Mouse (Mus musculus) embryonic facial prominence, embryonic 10.5 days (tissue): ENCODE measurements around the gene Ip6k2. TPM values are rescaled to one million over a fixed set of nuclear protein-coding genes. Genes with fewer than 3 reads are reported as not detected.
A peak's percentile ranks its signal among the peaks of the same experiment; 100 is the strongest.

Experiments used
- DNase-seq: peaks from one replicate; pipeline ENCODE4 v3.0.0-alpha.2; 2017; ENCODE audit warnings: low spot score
- H3K27ac ChIP-seq: fragments of 300-500 bp; sonication (generic); replicated peaks from 2 replicates; pipeline ENCODE4 v1.5.1; 2016; ENCODE audit warnings: mild to moderate bottlenecking
- H3K27me3 ChIP-seq: fragments of 300-500 bp; sonication (generic); replicated peaks from 2 replicates; pipeline ENCODE4 v1.6.1; 2016; ENCODE audit warnings: low read depth, mild to moderate bottlenecking; ENCODE audit not compliant: poor library complexity, severe bottlenecking
- H3K36me3 ChIP-seq: fragments of 300-500 bp; sonication (generic); replicated peaks from 2 replicates; pipeline ENCODE4 v1.6.1; 2016; ENCODE audit warnings: mild to moderate bottlenecking, moderate library complexity
- H3K4me1 ChIP-seq: fragments of 300-500 bp; sonication (generic); 2 replicates; pipeline ENCODE4 v1.6.1; 2016
- H3K4me3 ChIP-seq: fragments of 300-500 bp; sonication (generic); 2 replicates; pipeline ENCODE4 v1.5.1; 2016; ENCODE audit warnings: mild to moderate bottlenecking, moderate library complexity
- H3K9me3 ChIP-seq: fragments of 300-500 bp; sonication (generic); 2 replicates; pipeline ENCODE4 v1.6.1; 2016; ENCODE audit warnings: mild to moderate bottlenecking
- WGBS: fragments of 180-500 bp; shearing (Covaris S2); methylation state at CpG from one replicate; pipeline ENCODE4 v1.1.7; 2016; 5-methylcytosine and 5-hydroxymethylcytosine counted together
- polyA plus RNA-seq: library from polyadenylated mRNA; unstranded; fragments of >200 nt; fragmentation: Nextera tagmentation; extraction: Ambion mirVana; gene quantifications from 2 replicates; pipeline ENCODE4 v1.2.1, GENCODE M21; 2016

Gene Ip6k2
- polyA plus RNA-seq = 94.0 and 103 TPM in 2 replicates

- Histone ChIP-seq H3K9me3 (no peaks in the 10 kb centered on the region), H3K36me3 (peaks cover 29% of the 10 kb centered on the region), H3K4me3 (peak within 1 kb of the TSS; percentile 72), H3K4me1 (peaks cover 61% of the 10 kb centered on the region), H3K27ac (peak within 1 kb of the TSS; percentile 99), H3K27me3 (no peaks in the 10 kb centered on the region)
- peak; percentile 99 for DNase-seq
- under 1% methylated on average over 56 of the region's 56 CpGs for WGBS
These were observed at the start of gene Ip6k2 for GRCm38 (mm10) chr9:108783548-108784463. Gene Ip6k2 (plus strand): TSS chr9:108783796.

- no peak for DNase-seq
- Histone ChIP-seq H3K27me3 (no peaks in the 10 kb centered on the region), H3K36me3 (peaks cover 21% of the 10 kb centered on the region; the same call in 1 of the 2 replicates), H3K4me1 (no peaks in the 10 kb centered on the region), H3K9me3 (no peaks in the 10 kb centered on the region), H3K4me3 (no peak overlapping the region), H3K27ac (no peak overlapping the region)
These were observed 49.0 kb upstream of the Ip6k2 start for GRCm38 (mm10) chr9:108734626-108735025.

- H3K36me3 ChIP-seq = peaks cover 42% of the 10 kb centered on the region
- no peak overlapping the region for H3K27ac ChIP-seq
- H3K27me3 ChIP-seq = no peaks in the 10 kb centered on the region
- 56% methylated on average over 3 of the region's 3 CpGs for WGBS
- H3K4me3 ChIP-seq = no peak overlapping the region
- H3K9me3 ChIP-seq = no peaks in the 10 kb centered on the region
- H3K4me1 ChIP-seq = no peaks in the 10 kb centered on the region
- no peak for DNase-seq
These were observed 44.4 kb upstream of the Ip6k2 start for GRCm38 (mm10) chr9:108739239-108739638.

- H3K9me3 ChIP-seq = no peaks in the 10 kb centered on the region
- DNase-seq = no peak
- H3K36me3 ChIP-seq = peaks cover 40% of the 10 kb centered on the region
- H3K4me1 ChIP-seq = no peaks in the 10 kb centered on the region
- WGBS = 82% methylated on average over 1 of the region's 1 CpGs
- no peak overlapping the region for H3K4me3 ChIP-seq
- H3K27ac ChIP-seq = no peak overlapping the region
- H3K27me3 ChIP-seq = no peaks in the 10 kb centered on the region
These were observed 43.5 kb upstream of the Ip6k2 start for GRCm38 (mm10) chr9:108740062-108740461.

- no peak for DNase-seq
- peaks cover 53% of the 10 kb centered on the region for H3K36me3 ChIP-seq
These were observed 41.5 kb upstream of the Ip6k2 start for GRCm38 (mm10) chr9:108742048-108742447.

GRCm38 (mm10) chr9:108746876-108747499 lies 36.6 kb upstream of the Ip6k2 start:
- H3K27ac ChIP-seq = no peak overlapping the region
- WGBS = 91% methylated on average over 14 of the region's 14 CpGs
- H3K4me3 ChIP-seq = no peak overlapping the region

More at GRCm38 (mm10) chr9:108742048-108742447, 41.5 kb upstream of the Ip6k2 start:
- Histone ChIP-seq H3K4me1 (no peaks in the 10 kb centered on the region), H3K9me3 (no peaks in the 10 kb centered on the region), H3K27me3 (no peaks in the 10 kb centered on the region), H3K4me3 (no peak overlapping the region), H3K27ac (no peak overlapping the region)
- WGBS = 91% methylated on average over 9 of the region's 9 CpGs

GRCm38 (mm10) chr9:108747694-108748093 lies 35.9 kb upstream of the Ip6k2 start:
- peaks cover 55% of the 10 kb centered on the region for H3K36me3 ChIP-seq
- H3K27ac ChIP-seq = no peak overlapping the region
- H3K4me3 ChIP-seq = no peak overlapping the region
- 73% methylated on average over 3 of the region's 3 CpGs for WGBS
- no peaks in the 10 kb centered on the region for H3K9me3 ChIP-seq
- no peaks in the 10 kb centered on the region for H3K27me3 ChIP-seq
- H3K4me1 ChIP-seq = peaks cover 6% of the 10 kb centered on the region
- no peak for DNase-seq

More at GRCm38 (mm10) chr9:108746876-108747499, 36.6 kb upstream of the Ip6k2 start:
- H3K4me1 ChIP-seq = peaks cover 6% of the 10 kb centered on the region
- peaks cover 62% of the 10 kb centered on the region for H3K36me3 ChIP-seq
- no peak for DNase-seq
- H3K27me3 ChIP-seq = no peaks in the 10 kb centered on the region
- no peaks in the 10 kb centered on the region for H3K9me3 ChIP-seq

- H3K4me3 ChIP-seq = no peak overlapping the region
- no peaks in the 10 kb centered on the region for H3K9me3 ChIP-seq
- H3K27me3 ChIP-seq = no peaks in the 10 kb centered on the region
- peak overlapping the region; percentile 10; the same call in 1 of the 2 replicates for H3K27ac ChIP-seq
- H3K4me1 ChIP-seq = peaks cover 6% of the 10 kb centered on the region
- H3K36me3 ChIP-seq = peaks cover 46% of the 10 kb centered on the region
- DNase-seq = no peak
- WGBS = 83% methylated on average over 11 of the region's 11 CpGs
These were observed 34.9 kb upstream of the Ip6k2 start for GRCm38 (mm10) chr9:108748600-108749183.

GRCm38 (mm10) chr9:108750616-108751015 lies 33.0 kb upstream of the Ip6k2 start:
- Histone ChIP-seq H3K27me3 (no peaks in the 10 kb centered on the region), H3K27ac (no peak overlapping the region), H3K4me1 (peaks cover 6% of the 10 kb centered on the region), H3K4me3 (no peak overlapping the region), H3K9me3 (no peaks in the 10 kb centered on the region), H3K36me3 (peaks cover 29% of the 10 kb centered on the region)
- DNase-seq = no peak
- 83% methylated on average over 11 of the region's 11 CpGs for whole genome bisulfite sequencing

GRCm38 (mm10) chr9:108752142-108752920 lies 31.3 kb upstream of the Ip6k2 start:
- DNase-seq = no peak
- H3K27ac ChIP-seq = no peak overlapping the region
- H3K9me3 ChIP-seq = no peaks in the 10 kb centered on the region
- 89% methylated on average over 11 of the region's 11 CpGs for WGBS
- H3K27me3 ChIP-seq = no peaks in the 10 kb centered on the region
- H3K4me3 ChIP-seq = no peak overlapping the region
- H3K4me1 ChIP-seq = peaks cover 6% of the 10 kb centered on the region
- H3K36me3 ChIP-seq = peaks cover 12% of the 10 kb centered on the region

GRCm38 (mm10) chr9:108753326-108753725 lies 30.3 kb upstream of the Ip6k2 start:
- 72% methylated on average over 9 of the region's 9 CpGs for WGBS
- peaks cover 6% of the 10 kb centered on the region for H3K4me1 ChIP-seq
- no peak overlapping the region for H3K4me3 ChIP-seq
- peaks cover 6% of the 10 kb centered on the region for H3K36me3 ChIP-seq
- H3K27ac ChIP-seq = no peak overlapping the region
- peak; percentile 59 for DNase-seq
- no peaks in the 10 kb centered on the region for H3K9me3 ChIP-seq
- no peaks in the 10 kb centered on the region for H3K27me3 ChIP-seq

GRCm38 (mm10) chr9:108753976-108754375 lies 29.6 kb upstream of the Ip6k2 start:
- no peaks in the 10 kb centered on the region for H3K9me3 ChIP-seq

More at GRCm38 (mm10) chr9:108753976-108754375, 29.6 kb upstream of the Ip6k2 start:
- Histone ChIP-seq H3K4me3 (no peak overlapping the region), H3K36me3 (no peaks in the 10 kb centered on the region; the same call in 1 of the 2 replicates), H3K27ac (no peak overlapping the region), H3K27me3 (no peaks in the 10 kb centered on the region), H3K4me1 (peaks cover 2% of the 10 kb centered on the region)
- 87% methylated on average over 3 of the region's 3 CpGs for WGBS
- no peak for DNase-seq
